In genomic region chr15:27866053-27866452, GRCm38 (mm10) we compare ENCODE assay signal across 16 mouse cellular contexts.
DNase-seq lines count a peak whose midpoint lies in the region; ATAC-seq and TF ChIP-seq lines count a peak whose summit lies in the region.
"Had no signal": no experiment of that assay in that cellular context is flagged by ENCODE, and none has a peak within 500 bp of the region (broad histone marks: within the 10 kb centered on the region; RNA-seq: fewer than 3 reads in every experiment).

No protein-coding gene starts in this region.

- no peaks in the 10 kb centered on the region for H3K9me3 ChIP-seq in forebrain, postnatal 0 days (ENCODE audit: low read length)
- H3K9me3 ChIP-seq in forebrain, embryonic 16.5 days (ENCODE audit: control insufficient read depth, low read length): no peaks in the 10 kb centered on the region
- no peaks in the 10 kb centered on the region for H3K9me3 ChIP-seq in limb, embryonic 14.5 days (ENCODE audit: control insufficient read depth, low read length)
- H3K9me3 ChIP-seq: forebrain, embryonic 13.5 days had no signal

- no peak for TF ChIP-seq POLR2A in limb, embryonic 14.5 days (IDR thresholded peaks at IDR 0.05; ENCODE audit: borderline replicate concordance, extremely low read depth, insufficient read depth, insufficient read length)

- no peaks in the 10 kb centered on the region for H3K27me3 ChIP-seq in forebrain, postnatal 0 days (ENCODE audit: insufficient read depth, low read length)
- H3K27me3 ChIP-seq in forebrain, embryonic 16.5 days (replicated peaks; ENCODE audit: control insufficient read depth, insufficient read depth, low read length): no peaks in the 10 kb centered on the region
- no peaks in the 10 kb centered on the region for H3K27me3 ChIP-seq in limb, embryonic 14.5 days (ENCODE audit: control insufficient read depth, insufficient read depth, low read length)
- H3K27me3 ChIP-seq: forebrain, embryonic 13.5 days had no signal

- no peak overlapping the region for H3K4me2 ChIP-seq in forebrain, postnatal 0 days (ENCODE audit: low read depth)
- H3K4me2 ChIP-seq in forebrain, embryonic 16.5 days (ENCODE audit: low read length): no peak overlapping the region
- no peak overlapping the region for H3K4me2 ChIP-seq in limb, embryonic 14.5 days (replicated peaks; ENCODE audit: low read depth, low read length, severe bottlenecking)
- H3K4me2 ChIP-seq: forebrain, embryonic 13.5 days; liver, embryonic 11.5 days had no signal

- ATAC-seq in forebrain, postnatal 0 days: no peak
- ATAC-seq in forebrain, embryonic 16.5 days: no peak
- ATAC-seq in granulocyte monocyte progenitor cell, adult 5-6 weeks (replicated peaks; ENCODE audit: poor library complexity, severe bottlenecking): peak; percentile 68
- ATAC-seq in limb, embryonic 14.5 days (ENCODE audit: low FRiP score, low read depth): no peak
- ATAC-seq: forebrain, embryonic 13.5 days had no signal

- H3K27ac ChIP-seq in forebrain, postnatal 0 days (ENCODE audit: low read depth, low read length): 0 out of 2 replicates have a peak overlapping the region, but pooled peaks have one; percentile 15
- no peak overlapping the region for H3K27ac ChIP-seq in forebrain, embryonic 16.5 days (ENCODE audit: low read length)
- peak overlapping the region; percentile 60 for H3K27ac ChIP-seq in layer of hippocampus, adult 2 months
- 0 out of 2 replicates have a peak overlapping the region, but pooled peaks have one; percentile 8 for H3K27ac ChIP-seq in limb, embryonic 14.5 days (replicated peaks; ENCODE audit: low read depth, low read length)
- H3K27ac ChIP-seq: forebrain, embryonic 13.5 days had no signal

- no peak for TF ChIP-seq CTCF in forebrain, postnatal 0 days (IDR thresholded peaks at IDR 0.05; ENCODE audit: low read depth)
- TF ChIP-seq CTCF in layer of hippocampus, adult 2 months (conservative IDR thresholded peaks at IDR 0.05): no peak

- no peak for DNase-seq in forebrain, postnatal 0 days
- DNase-seq in layer of hippocampus, adult 2 months (ENCODE audit: low spot score in 2 of 2): no peak
- no peak for DNase-seq in layer of hippocampus, adult 8-10 months (ENCODE audit: low spot score in 2 of 2)
- no peak for DNase-seq in limb, embryonic 14.5 days (ENCODE audit: low spot score)
- no peak for DNase-seq in frontal cortex, postnatal 25 days (ENCODE audit: low spot score in 2 of 2)
- no peak for DNase-seq in adipocyte (ENCODE audit: low spot score)
- DNase-seq: adrenal gland, postnatal 14 days; cerebellum, postnatal 10 days; heart, postnatal 14 days; lung, adult 2 months; lung, postnatal 4 days; thymus, postnatal 25 days had no signal

- no peak overlapping the region for H3K9ac ChIP-seq in forebrain, postnatal 0 days
- no peak overlapping the region for H3K9ac ChIP-seq in forebrain, embryonic 16.5 days (replicated peaks; ENCODE audit: low read depth, low read length)
- no peak overlapping the region for H3K9ac ChIP-seq in limb, embryonic 14.5 days (ENCODE audit: low read depth, low read length, severe bottlenecking)
- H3K9ac ChIP-seq: forebrain, embryonic 13.5 days had no signal

- no peak overlapping the region for H3K4me3 ChIP-seq in forebrain, postnatal 0 days (ENCODE audit: low read depth, low read length)
- no peak overlapping the region for H3K4me3 ChIP-seq in forebrain, embryonic 16.5 days (replicated peaks; ENCODE audit: low read length)
- H3K4me3 ChIP-seq in layer of hippocampus, adult 2 months: no peak overlapping the region
- H3K4me3 ChIP-seq in limb, embryonic 14.5 days (replicated peaks; ENCODE audit: low read length): no peak overlapping the region
- H3K4me3 ChIP-seq: forebrain, embryonic 13.5 days had no signal

- 87% methylated on average over 6 of the region's 6 CpGs for WGBS in forebrain, postnatal 0 days
- 86% methylated on average over 6 of the region's 6 CpGs for WGBS in forebrain, embryonic 16.5 days
- WGBS in limb, embryonic 14.5 days: 72% methylated on average over 5 of the region's 6 CpGs

- H3K4me1 ChIP-seq in forebrain, postnatal 0 days (ENCODE audit: insufficient read depth): no peaks in the 10 kb centered on the region
- no peaks in the 10 kb centered on the region for H3K4me1 ChIP-seq in forebrain, embryonic 16.5 days (replicated peaks; ENCODE audit: control insufficient read depth, insufficient read depth, low read length)
- no peaks in the 10 kb centered on the region for H3K4me1 ChIP-seq in limb, embryonic 14.5 days (ENCODE audit: control insufficient read depth, insufficient read depth, low read length)
- H3K4me1 ChIP-seq: forebrain, embryonic 13.5 days had no signal

- peaks cover 39% of the 10 kb centered on the region for H3K36me3 ChIP-seq in forebrain, postnatal 0 days (ENCODE audit: insufficient read depth)
- peaks cover 11% of the 10 kb centered on the region for H3K36me3 ChIP-seq in forebrain, embryonic 16.5 days (ENCODE audit: control insufficient read depth, insufficient read depth)
- peaks cover 43% of the 10 kb centered on the region for H3K36me3 ChIP-seq in limb, embryonic 14.5 days (ENCODE audit: control insufficient read depth, insufficient read depth, low read length)
